In genomic region chr13:44734441-44734840, GRCm38 (mm10) we compare ENCODE assay signal across 8 mouse cellular contexts. TPM values are rescaled to one million over a fixed set of nuclear protein-coding genes. Genes with fewer than 3 reads are reported as not detected.
DNase-seq lines count a peak whose midpoint lies in the region; ATAC-seq lines count a peak whose summit lies in the region.

No protein-coding gene starts in this region.

- H3K4me1 ChIP-seq in kidney, embryonic 14.5 days (ENCODE audit: control insufficient read depth, insufficient read depth, low read length), result peaks cover 23% of the 10 kb centered on the region; the same call in 1 of the 2 replicates
- peaks cover 26% of the 10 kb centered on the region for H3K4me1 ChIP-seq in hindbrain, embryonic 13.5 days (replicated peaks)
- peaks cover 16% of the 10 kb centered on the region; the same call in 1 of the 2 replicates for H3K4me1 ChIP-seq in midbrain, embryonic 14.5 days (ENCODE audit: control insufficient read depth, insufficient read depth, low read length)

- H3K27me3 ChIP-seq in kidney, embryonic 14.5 days (ENCODE audit: control insufficient read depth, insufficient read depth, low read length), result no peaks in the 10 kb centered on the region
- no peaks in the 10 kb centered on the region for H3K27me3 ChIP-seq in hindbrain, embryonic 13.5 days
- no peaks in the 10 kb centered on the region for H3K27me3 ChIP-seq in midbrain, embryonic 14.5 days (ENCODE audit: control insufficient read depth, insufficient read depth, low read length)

- no peaks in the 10 kb centered on the region for H3K9me3 ChIP-seq in kidney, embryonic 14.5 days (ENCODE audit: control insufficient read depth, low read length)
- no peaks in the 10 kb centered on the region for H3K9me3 ChIP-seq in hindbrain, embryonic 13.5 days
- no peaks in the 10 kb centered on the region for H3K9me3 ChIP-seq in midbrain, embryonic 14.5 days (ENCODE audit: control insufficient read depth, low read length)

- DNase-seq in kidney, postnatal 25 days, result no peak
- peak; percentile 22 for DNase-seq in NIH3T3 (ENCODE audit: low read depth)
- DNase-seq in midbrain, embryonic 14.5 days, result peak; percentile 25
- no peak for DNase-seq in cerebellum, adult 8-10 months
- no peak for DNase-seq in layer of hippocampus, adult 11-12 months (ENCODE audit: low spot score)
- no peak for DNase-seq in c-Kit-positive CD71-positive TER-119-positive erythroid progenitor cells, embryonic 14.5 days (ENCODE audit: low spot score)

- ATAC-seq in kidney, embryonic 14.5 days (ENCODE audit: low FRiP score, low TSS enrichment), result no peak
- ATAC-seq in hindbrain, embryonic 13.5 days (ENCODE audit: low FRiP score), result no peak
- ATAC-seq in midbrain, embryonic 14.5 days (ENCODE audit: low FRiP score, low TSS enrichment), result no peak

- H3K4me3 ChIP-seq in kidney, embryonic 14.5 days (ENCODE audit: low read length), result peak overlapping the region; percentile 60
- peak overlapping the region; percentile 74 for H3K4me3 ChIP-seq in hindbrain, embryonic 13.5 days
- H3K4me3 ChIP-seq in midbrain, embryonic 14.5 days (replicated peaks; ENCODE audit: low read depth, low read length), result peak overlapping the region; percentile 72

- peak overlapping the region; percentile 85 for H3K4me2 ChIP-seq in kidney, embryonic 14.5 days (replicated peaks; ENCODE audit: low read depth, low read length)
- peak overlapping the region; percentile 74 for H3K4me2 ChIP-seq in hindbrain, embryonic 13.5 days
- H3K4me2 ChIP-seq in midbrain, embryonic 14.5 days (ENCODE audit: low read length), result peak overlapping the region; percentile 60

- no peaks in the 10 kb centered on the region for H3K36me3 ChIP-seq in kidney, embryonic 14.5 days (ENCODE audit: control insufficient read depth, insufficient read depth, low read length)
- H3K36me3 ChIP-seq in hindbrain, embryonic 13.5 days, result no peaks in the 10 kb centered on the region
- no peaks in the 10 kb centered on the region for H3K36me3 ChIP-seq in midbrain, embryonic 14.5 days (ENCODE audit: control insufficient read depth, insufficient read depth, low read length)

- 39% methylated on average over 5 of the region's 5 CpGs for WGBS in kidney, embryonic 14.5 days
- whole genome bisulfite sequencing in hindbrain, embryonic 13.5 days, result 68% methylated on average over 5 of the region's 5 CpGs
- WGBS in midbrain, embryonic 14.5 days, result 57% methylated on average over 5 of the region's 5 CpGs

- peak overlapping the region; percentile 64; the same call in 1 of the 2 replicates for H3K27ac ChIP-seq in kidney, embryonic 14.5 days (ENCODE audit: low read depth, low read length)
- H3K27ac ChIP-seq in hindbrain, embryonic 13.5 days, result peak overlapping the region; percentile 76; the same call in 1 of the 2 replicates
- no peak overlapping the region for H3K27ac ChIP-seq in midbrain, embryonic 14.5 days (replicated peaks; ENCODE audit: low read depth, low read length)

- H3K9ac ChIP-seq in kidney, embryonic 14.5 days (ENCODE audit: low read depth, low read length), result peak overlapping the region; percentile 94; the same call in 1 of the 2 replicates
- H3K9ac ChIP-seq in hindbrain, embryonic 13.5 days, result peak overlapping the region; percentile 87
- H3K9ac ChIP-seq in midbrain, embryonic 14.5 days (replicated peaks; ENCODE audit: low read length), result peak overlapping the region; percentile 73

RNA-seq across cellular contexts. Expression of gene Jarid2, which starts 5.2 kb away (rescaled TPM):
- polyA plus RNA-seq in kidney, embryonic 14.5 days (2014; fragmentation: Nextera tagmentation; extraction: Ambion mirVana), result 27.4 and 28.1 TPM in 2 replicates
- polyA plus RNA-seq in hindbrain, embryonic 13.5 days (2015; fragmentation: Nextera tagmentation; extraction: Ambion mirVana), result 58.7 and 60.9 TPM in 2 replicates
- 31.7 and 35.7 TPM in 2 replicates for polyA plus RNA-seq in midbrain, embryonic 14.5 days (2014; fragmentation: Nextera tagmentation; extraction: Ambion mirVana)

Comparison
In these comparisons a context has a peak if more than half of its experiments do, and no peak if none do; other contexts are left out.
1. DNase-seq: peak in NIH3T3 (single experiment) and midbrain, embryonic 14.5 days (single experiment); none in kidney, postnatal 25 days (0 of 2), cerebellum, adult 8-10 months (single experiment), layer of hippocampus, adult 11-12 months (single experiment) and c-Kit-positive CD71-positive TER-119-positive erythroid progenitor cells, embryonic 14.5 days (single experiment).
2. Peak in every context shown above with its lines, with median percentiles within 50 percentile points of each other: H3K4me2 ChIP-seq, H3K4me3 ChIP-seq and H3K9ac ChIP-seq.